Mouse (Mus musculus): Measurements from ENCODE around the gene Thpo. TPM values are rescaled to one million over a fixed set of nuclear protein-coding genes. Genes with fewer than 3 reads are reported as not detected.

Gene Thpo
- polyA plus RNA-seq, 1 experiment from 2014 or later: 1.5 TPM

GRCm38 (mm10) chr16:20717181-20717977 lies 16.9 kb downstream of the Thpo start, which contains the start of the genes Polr2h and Clcn2:
Gene Polr2h, plus strand, starts transcription at chr16:20717665.
Gene Clcn2, minus strand, starts transcription at chr16:20717746.
- Histone ChIP-seq H3K27me3 (replicated peaks; ENCODE audit: control insufficient read depth, insufficient read depth, low read length) (no peaks in the 10 kb centered on the region), H3K9ac (replicated peaks; ENCODE audit: low read depth, low read length) (peak within 1 kb of the TSS; percentile 71), H3K4me2 (ENCODE audit: low read length) (peak within 1 kb of the TSS; percentile 92), H3K4me1 (replicated peaks; ENCODE audit: control insufficient read depth, insufficient read depth, low read length) (peaks cover 36% of the 10 kb centered on the region), H3K9me3 (ENCODE audit: control insufficient read depth, low read length) (no peaks in the 10 kb centered on the region), H3K27ac (ENCODE audit: low read length) (peak within 1 kb of the TSS; percentile 87), H3K4me3 (replicated peaks; ENCODE audit: low read length) (peak within 1 kb of the TSS; percentile 53), H3K36me3 (ENCODE audit: control insufficient read depth, insufficient read depth) (0 out of 2 replicates have a peak, but pooled peaks cover 4% of the 10 kb centered on the region)
- peak; percentile 87 for ATAC-seq
- under 1% methylated on average over 62 of the region's 62 CpGs for WGBS

DNA sequence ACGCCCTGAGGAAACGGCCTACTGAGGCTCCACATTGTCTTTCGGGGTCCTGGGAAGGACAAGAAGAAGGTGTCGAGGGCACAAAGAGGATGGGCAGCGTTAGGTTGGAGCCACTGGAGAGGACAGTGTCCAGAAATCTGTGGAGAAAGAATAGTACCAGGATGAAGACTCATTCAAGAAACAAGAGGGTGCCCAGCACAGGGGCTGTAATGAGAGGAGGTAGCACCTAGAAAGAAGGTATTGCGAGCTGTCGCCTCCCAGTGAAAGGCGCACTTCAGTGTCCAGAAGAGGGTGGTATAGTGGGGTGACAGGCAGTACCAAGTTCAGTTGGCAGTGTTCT lies 17.5 kb downstream of the Thpo start:
- peak overlapping the region; percentile 92 for H3K4me2 ChIP-seq (ENCODE audit: low read length)
- no peaks in the 10 kb centered on the region for H3K27me3 ChIP-seq (replicated peaks; ENCODE audit: control insufficient read depth, insufficient read depth, low read length)
- peaks cover 36% of the 10 kb centered on the region for H3K4me1 ChIP-seq (replicated peaks; ENCODE audit: control insufficient read depth, insufficient read depth, low read length)
- H3K9me3 ChIP-seq (ENCODE audit: control insufficient read depth, low read length): no peaks in the 10 kb centered on the region
- H3K4me3 ChIP-seq (replicated peaks; ENCODE audit: low read length): peak overlapping the region; percentile 53
- peak; percentile 11 for ATAC-seq
- H3K9ac ChIP-seq (replicated peaks; ENCODE audit: low read depth, low read length): peak overlapping the region; percentile 71
- no peaks in the 10 kb centered on the region for H3K36me3 ChIP-seq (ENCODE audit: control insufficient read depth, insufficient read depth)
- WGBS: 1% methylated on average over 8 of the region's 8 CpGs
- peak overlapping the region; percentile 87 for H3K27ac ChIP-seq (ENCODE audit: low read length)

GRCm38 (mm10) chr16:20715976-20716840 lies 18.1 kb downstream of the Thpo start:
- Histone ChIP-seq H3K36me3 (ENCODE audit: control insufficient read depth, insufficient read depth) (no peaks in the 10 kb centered on the region), H3K4me1 (replicated peaks; ENCODE audit: control insufficient read depth, insufficient read depth, low read length) (peaks cover 36% of the 10 kb centered on the region), H3K27me3 (replicated peaks; ENCODE audit: control insufficient read depth, insufficient read depth, low read length) (no peaks in the 10 kb centered on the region), H3K27ac (ENCODE audit: low read length) (peak overlapping the region; percentile 87), H3K9ac (replicated peaks; ENCODE audit: low read depth, low read length) (peak overlapping the region; percentile 71), H3K4me3 (replicated peaks; ENCODE audit: low read length) (peak overlapping the region; percentile 53), H3K4me2 (ENCODE audit: low read length) (peak overlapping the region; percentile 92), H3K9me3 (ENCODE audit: control insufficient read depth, low read length) (no peaks in the 10 kb centered on the region)
- under 1% methylated on average over 55 of the region's 68 CpGs for WGBS
- ATAC-seq: peak; percentile 85

DNA sequence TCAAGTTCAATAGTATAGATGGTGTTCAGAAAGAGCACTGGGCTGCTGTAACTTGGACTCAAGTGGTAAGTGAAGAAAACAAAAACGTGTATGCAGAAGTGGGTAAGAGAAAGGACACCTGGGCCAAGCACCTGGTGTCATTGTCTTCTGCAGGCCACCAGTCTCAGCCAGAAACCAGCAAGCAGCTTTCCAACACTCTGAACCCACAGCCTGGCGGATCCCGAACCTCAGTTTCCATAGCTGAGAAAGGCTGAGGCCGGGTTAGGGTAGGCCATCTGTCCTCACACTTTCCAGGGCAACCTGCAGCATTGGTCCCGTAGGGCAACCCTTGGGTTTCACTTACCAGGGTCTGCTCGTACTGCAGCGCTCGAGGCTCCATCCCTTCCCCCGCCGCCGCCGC lies 18.7 kb downstream of the Thpo start:
- Histone ChIP-seq H3K9ac (replicated peaks; ENCODE audit: low read depth, low read length) (peak overlapping the region; percentile 71), H3K4me3 (replicated peaks; ENCODE audit: low read length) (peak overlapping the region; percentile 53), H3K4me2 (ENCODE audit: low read length) (peak overlapping the region; percentile 92), H3K27me3 (replicated peaks; ENCODE audit: control insufficient read depth, insufficient read depth, low read length) (no peaks in the 10 kb centered on the region), H3K4me1 (replicated peaks; ENCODE audit: control insufficient read depth, insufficient read depth, low read length) (peaks cover 36% of the 10 kb centered on the region), H3K9me3 (ENCODE audit: control insufficient read depth, low read length) (no peaks in the 10 kb centered on the region), H3K27ac (ENCODE audit: low read length) (peak overlapping the region; percentile 87), H3K36me3 (ENCODE audit: control insufficient read depth, insufficient read depth) (no peaks in the 10 kb centered on the region)
- 1% methylated on average over 12 of the region's 12 CpGs for WGBS
- ATAC-seq: no peak

DNA sequence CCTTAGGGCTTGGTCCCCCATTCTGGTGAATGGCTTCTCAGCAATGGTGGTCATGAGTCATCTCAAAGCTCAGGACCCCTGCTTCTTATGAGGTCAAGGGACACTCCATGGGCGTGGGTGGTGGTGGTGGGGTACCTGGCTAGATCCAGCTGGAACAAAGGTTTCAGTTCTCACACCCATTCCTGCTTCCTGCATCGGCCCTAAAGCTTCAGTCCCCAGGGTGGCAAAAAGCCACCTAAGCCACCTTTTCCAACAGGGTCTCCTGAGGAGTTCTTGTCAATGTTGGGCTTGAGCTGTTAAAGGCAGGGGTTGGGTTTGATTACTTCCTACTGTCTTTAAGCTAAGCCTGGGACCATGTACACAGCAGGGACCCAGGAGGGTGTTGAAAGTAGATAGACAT lies 19.1 kb downstream of the Thpo start:
- 57% methylated on average over 2 of the region's 2 CpGs for WGBS
- ATAC-seq: no peak
- no peaks in the 10 kb centered on the region for H3K27me3 ChIP-seq (replicated peaks; ENCODE audit: control insufficient read depth, insufficient read depth, low read length)
- no peak overlapping the region; the same call in 1 of the 2 replicates for H3K27ac ChIP-seq (ENCODE audit: low read length)
- H3K4me1 ChIP-seq (replicated peaks; ENCODE audit: control insufficient read depth, insufficient read depth, low read length): peaks cover 36% of the 10 kb centered on the region
- peak overlapping the region; percentile 92 for H3K4me2 ChIP-seq (ENCODE audit: low read length)
- no peaks in the 10 kb centered on the region for H3K36me3 ChIP-seq (ENCODE audit: control insufficient read depth, insufficient read depth)
- no peaks in the 10 kb centered on the region for H3K9me3 ChIP-seq (ENCODE audit: control insufficient read depth, low read length)
- peak overlapping the region; percentile 53 for H3K4me3 ChIP-seq (replicated peaks; ENCODE audit: low read length)
- H3K9ac ChIP-seq (replicated peaks; ENCODE audit: low read depth, low read length): peak overlapping the region; percentile 71; the same call in 1 of the 2 replicates

- no peaks in the 10 kb centered on the region for H3K27me3 ChIP-seq (replicated peaks; ENCODE audit: control insufficient read depth, insufficient read depth, low read length)
- H3K4me2 ChIP-seq (ENCODE audit: low read length): peak overlapping the region; percentile 92
- peaks cover 36% of the 10 kb centered on the region for H3K4me1 ChIP-seq (replicated peaks; ENCODE audit: control insufficient read depth, insufficient read depth, low read length)
- no peaks in the 10 kb centered on the region for H3K36me3 ChIP-seq (ENCODE audit: control insufficient read depth, insufficient read depth)
- no peak overlapping the region for H3K27ac ChIP-seq (ENCODE audit: low read length)
- WGBS: 28% methylated on average over 11 of the region's 11 CpGs
- ATAC-seq: no peak
- peak overlapping the region; percentile 29 for H3K9ac ChIP-seq (replicated peaks; ENCODE audit: low read depth, low read length)
- H3K4me3 ChIP-seq (replicated peaks; ENCODE audit: low read length): no peak overlapping the region
- no peaks in the 10 kb centered on the region for H3K9me3 ChIP-seq (ENCODE audit: control insufficient read depth, low read length)
These were observed 19.8 kb downstream of the Thpo start for GRCm38 (mm10) chr16:20714307-20715080.

GRCm38 (mm10) chr16:20712889-20713288 lies 21.4 kb downstream of the Thpo start:
- no peak overlapping the region for H3K4me2 ChIP-seq (ENCODE audit: low read length)
- WGBS: 89% methylated on average over 7 of the region's 7 CpGs
- no peaks in the 10 kb centered on the region for H3K36me3 ChIP-seq (ENCODE audit: control insufficient read depth, insufficient read depth)
- no peak for ATAC-seq
- H3K9ac ChIP-seq (replicated peaks; ENCODE audit: low read depth, low read length): no peak overlapping the region
- H3K4me1 ChIP-seq (replicated peaks; ENCODE audit: control insufficient read depth, insufficient read depth, low read length): peaks cover 28% of the 10 kb centered on the region
- no peak overlapping the region for H3K4me3 ChIP-seq (replicated peaks; ENCODE audit: low read length)
- no peak overlapping the region for H3K27ac ChIP-seq (ENCODE audit: low read length)
- no peaks in the 10 kb centered on the region for H3K9me3 ChIP-seq (ENCODE audit: control insufficient read depth, low read length)
- H3K27me3 ChIP-seq (replicated peaks; ENCODE audit: control insufficient read depth, insufficient read depth, low read length): no peaks in the 10 kb centered on the region

- ATAC-seq: no peak
- 67% methylated on average over 9 of the region's 9 CpGs for WGBS
- Histone ChIP-seq H3K36me3 (ENCODE audit: control insufficient read depth, insufficient read depth) (0 out of 2 replicates have a peak, but pooled peaks cover under 1% of the 10 kb centered on the region), H3K27me3 (replicated peaks; ENCODE audit: control insufficient read depth, insufficient read depth, low read length) (no peaks in the 10 kb centered on the region), H3K4me2 (ENCODE audit: low read length) (no peak overlapping the region), H3K27ac (ENCODE audit: low read length) (no peak overlapping the region), H3K4me3 (replicated peaks; ENCODE audit: low read length) (no peak overlapping the region), H3K9me3 (ENCODE audit: control insufficient read depth, low read length) (no peaks in the 10 kb centered on the region), H3K9ac (replicated peaks; ENCODE audit: low read depth, low read length) (no peak overlapping the region), H3K4me1 (replicated peaks; ENCODE audit: control insufficient read depth, insufficient read depth, low read length) (peaks cover 28% of the 10 kb centered on the region)
These were observed 22.1 kb downstream of the Thpo start for GRCm38 (mm10) chr16:20712190-20712589.
